Mouse (Mus musculus): Measurements from ENCODE around the gene Palld. TPM values are rescaled to one million over a fixed set of nuclear protein-coding genes. Genes with fewer than 3 reads are reported as not detected.

Palld gene
- total RNA-seq, 1 experiment from 2014 or later = 35.1 TPM

GRCm38 (mm10) chr8:61774161-61774560 lies 128.3 kb downstream of the Palld start:
- DNase-seq = no peak

DNA sequence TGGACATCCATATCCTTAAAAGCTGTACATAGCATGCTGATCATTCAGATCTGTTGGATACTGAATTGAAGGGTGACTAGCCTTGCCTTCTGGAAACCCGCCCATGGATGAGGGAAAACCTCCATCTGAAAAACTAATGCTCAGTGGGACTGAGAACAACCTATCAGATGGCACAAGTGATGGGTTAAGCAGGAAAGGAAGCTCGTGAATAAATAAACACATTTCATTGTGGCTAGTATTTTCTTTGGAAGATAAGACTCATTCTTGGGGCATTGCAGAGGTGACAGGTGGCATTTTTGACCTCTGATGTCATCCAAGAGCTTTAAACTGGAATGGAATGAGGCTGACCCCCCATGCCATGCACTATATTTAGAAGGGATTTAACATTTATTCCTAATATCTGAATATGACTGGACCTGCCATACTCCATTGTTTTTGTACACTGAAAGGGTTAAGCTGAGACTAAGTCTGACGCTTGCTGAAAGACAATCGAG lies 128.8 kb downstream of the Palld start:
- no peak for DNase-seq

- DNase-seq = no peak
These were observed 131.2 kb downstream of the Palld start for GRCm38 (mm10) chr8:61771328-61771727.

- no peak for DNase-seq
These were observed 133.1 kb downstream of the Palld start for GRCm38 (mm10) chr8:61769340-61769879.

DNA sequence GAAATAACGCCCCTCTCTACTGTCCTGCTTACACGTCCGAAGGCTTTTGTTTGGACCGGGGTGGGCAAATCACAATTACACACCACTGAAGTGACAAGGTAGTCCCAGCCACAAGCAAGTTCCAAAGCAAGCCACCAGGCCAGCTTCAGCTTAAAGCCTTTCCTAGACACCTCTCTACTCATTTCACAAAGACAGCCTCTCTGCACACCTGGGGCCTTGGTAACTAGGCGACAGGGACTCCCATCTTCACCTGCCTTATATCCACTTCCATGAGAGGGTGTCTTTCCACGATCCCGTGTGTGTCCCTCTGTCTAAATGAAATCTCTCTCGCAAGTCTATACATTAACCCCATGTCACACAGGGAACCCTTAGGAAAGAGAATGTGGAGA lies 142.3 kb downstream of the Palld start:
- no peak for DNase-seq

DNA sequence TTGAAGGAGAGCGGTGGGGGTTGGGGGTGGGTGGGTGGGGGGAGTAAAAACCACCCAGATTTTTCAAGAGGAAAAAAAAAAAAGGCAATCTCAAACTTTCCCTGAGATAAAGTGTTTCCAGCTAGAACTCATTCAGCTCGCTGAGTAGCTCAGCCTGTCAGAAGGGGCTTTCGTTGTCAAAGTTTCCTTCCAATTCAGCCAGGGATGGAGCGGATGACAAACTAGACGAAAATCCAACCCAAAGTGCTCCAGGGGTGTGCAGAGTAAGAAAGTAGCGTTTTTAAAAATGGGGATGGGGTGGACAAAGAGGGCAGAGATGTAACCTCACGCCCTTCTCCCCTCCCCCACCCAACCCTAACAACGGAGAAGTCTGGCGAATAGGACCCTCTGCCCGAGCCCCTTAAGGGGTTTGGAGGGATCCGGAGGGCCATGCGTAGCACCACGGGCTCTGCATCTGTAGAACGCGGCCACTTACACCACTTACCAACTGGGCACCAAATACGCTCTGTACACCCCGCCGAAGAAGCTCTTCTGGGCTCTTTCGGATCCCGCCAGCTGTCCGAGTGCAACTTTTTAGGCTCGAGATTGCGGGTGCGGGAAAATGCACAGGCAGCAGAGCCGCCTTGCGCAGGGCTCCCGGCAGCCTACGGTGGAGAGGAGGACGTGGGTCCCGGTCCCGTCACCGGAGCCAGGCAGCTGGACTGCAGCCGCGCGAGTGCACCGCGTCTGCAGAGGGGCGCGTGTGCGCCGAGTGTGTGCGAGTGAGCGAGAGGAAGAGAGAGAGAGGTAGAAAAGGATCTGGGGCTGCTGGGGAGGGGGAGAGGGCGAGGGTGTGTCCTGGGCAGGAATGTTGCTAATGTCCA lies 142.9 kb downstream of the Palld start:
- peak; percentile 61 for DNase-seq

GRCm38 (mm10) chr8:61758686-61759326 lies 143.7 kb downstream of the Palld start:
- no peak for DNase-seq

GRCm38 (mm10) chr8:61756971-61757965 lies 145.2 kb downstream of the Palld start:
- DNase-seq = no peak

- DNase-seq = no peak
These were observed 147.3 kb downstream of the Palld start for GRCm38 (mm10) chr8:61755186-61755585.

DNA sequence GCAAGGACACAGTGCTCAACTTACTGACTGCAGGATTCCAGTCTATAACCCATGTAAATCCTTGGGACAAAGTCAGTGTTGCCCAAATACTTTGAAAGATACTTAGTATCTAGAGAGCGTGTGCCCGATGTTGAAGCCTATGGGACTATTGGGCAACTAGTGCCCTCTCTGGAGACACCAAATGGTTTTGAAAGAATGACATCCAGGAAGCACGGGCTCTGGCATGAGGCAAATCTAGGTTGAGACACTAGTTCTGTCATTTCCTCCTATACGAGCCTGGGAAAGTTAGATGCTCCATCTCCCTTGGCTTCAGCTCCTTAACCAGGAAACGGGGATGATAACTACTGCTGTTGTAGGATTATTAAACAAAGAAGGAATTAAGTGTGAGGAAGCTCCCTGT lies 155.4 kb downstream of the Palld start:
- DNase-seq = peak; percentile 8

- no peak for DNase-seq
These were observed 157.1 kb downstream of the Palld start for GRCm38 (mm10) chr8:61745181-61745980.

DNA sequence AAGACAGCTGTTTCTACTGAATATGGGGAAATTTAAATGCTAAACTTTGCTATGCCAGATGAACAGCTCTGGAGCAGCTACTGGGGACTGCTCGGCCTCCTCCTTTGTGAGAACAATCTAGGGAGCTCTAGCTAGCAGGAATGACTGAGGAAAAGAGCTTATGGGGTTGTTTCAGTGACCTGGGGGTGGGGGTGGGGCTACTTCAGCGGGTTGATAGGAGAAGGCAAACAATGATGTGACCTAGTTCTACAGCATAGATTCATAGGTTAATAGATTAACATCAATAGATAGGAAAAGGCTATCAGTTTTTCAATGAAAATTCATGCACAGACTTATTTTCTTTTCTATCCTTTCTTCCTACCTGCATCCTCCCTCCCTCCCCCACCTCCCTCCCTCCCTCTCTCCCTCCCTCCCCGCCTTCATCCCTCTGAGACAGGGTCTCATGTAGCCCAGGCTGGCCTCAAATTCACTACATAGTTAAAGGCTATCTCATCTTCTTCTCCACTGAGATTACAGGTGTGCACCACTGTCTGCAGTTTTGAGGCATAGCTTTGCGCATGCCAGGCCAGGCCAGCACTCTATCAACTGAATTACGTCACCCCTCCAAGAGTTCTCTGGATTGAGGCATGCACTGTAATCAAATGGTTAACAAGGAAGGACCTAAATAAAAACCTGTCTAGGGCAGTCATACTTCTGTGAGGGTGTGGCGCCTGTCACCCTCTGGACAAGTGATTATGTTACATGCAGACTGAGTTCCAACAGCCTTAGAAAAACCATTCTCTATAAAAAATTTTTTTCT lies 158.5 kb downstream of the Palld start:
- no peak for DNase-seq

DNA sequence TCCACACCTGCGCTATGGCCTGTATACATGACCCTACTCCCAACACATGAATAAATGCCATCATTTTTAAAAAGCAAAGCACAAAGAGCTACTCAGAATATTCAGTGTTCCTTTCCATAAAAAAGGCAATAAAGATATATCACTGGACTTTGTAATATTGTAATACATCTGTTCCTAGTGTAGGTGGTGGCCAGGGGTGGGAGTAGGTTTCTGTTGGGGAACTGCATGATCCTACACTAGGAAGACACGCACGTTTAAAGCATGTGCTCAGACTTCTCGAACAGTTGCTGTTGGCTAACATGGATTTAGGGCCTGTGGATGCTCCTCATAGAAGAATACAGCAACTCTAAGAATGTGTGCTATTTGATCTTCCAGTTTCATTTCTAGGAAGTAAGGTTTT lies 165.0 kb downstream of the Palld start:
- DNase-seq = no peak

DNA sequence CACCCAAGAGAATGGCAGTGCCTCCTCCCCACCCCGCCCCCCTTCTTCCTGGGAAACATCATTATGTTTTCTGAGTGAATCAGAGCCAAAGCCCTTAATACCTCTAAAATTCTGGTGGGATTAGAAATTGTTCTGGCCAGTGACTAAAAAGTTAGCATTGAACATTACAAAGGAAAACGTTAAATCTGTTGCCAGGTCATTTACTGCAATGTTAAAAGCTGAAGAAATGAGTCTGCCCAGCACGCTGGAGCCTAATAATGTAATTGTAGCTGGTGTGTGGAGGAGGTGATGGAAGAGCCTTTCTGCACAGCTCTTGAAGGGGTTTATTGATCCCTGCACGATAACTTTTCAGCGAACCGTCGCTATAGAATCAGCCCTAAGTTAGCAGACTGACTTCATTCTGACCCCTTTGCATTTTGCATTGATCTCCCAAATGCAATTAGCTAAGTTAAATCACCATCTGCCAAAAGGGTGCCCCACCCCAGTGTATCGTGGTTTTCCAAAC lies 165.7 kb downstream of the Palld start:
- DNase-seq = no peak

- DNase-seq = peak; percentile 15
These were observed 166.4 kb downstream of the Palld start for GRCm38 (mm10) chr8:61736117-61736516.

DNA sequence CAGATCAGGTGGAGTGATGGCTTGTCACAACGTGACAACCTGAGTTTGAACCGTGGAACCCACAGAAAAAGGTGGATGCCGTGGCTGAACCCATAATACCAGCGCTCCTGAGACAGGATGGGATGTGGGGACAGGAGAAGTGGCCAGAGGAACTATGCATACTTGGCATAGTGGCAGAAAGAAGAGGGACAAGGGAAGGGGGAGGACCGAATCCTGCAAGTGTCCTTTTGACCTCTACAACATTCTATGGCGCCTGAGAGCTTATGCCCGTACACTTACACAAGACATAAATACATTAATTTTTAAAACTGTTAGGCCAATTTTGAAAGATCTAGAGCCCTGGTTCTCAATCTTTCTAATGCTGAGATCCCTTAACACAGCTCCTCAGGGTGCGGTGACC lies 168.3 kb downstream of the Palld start:
- DNase-seq = no peak

DNA sequence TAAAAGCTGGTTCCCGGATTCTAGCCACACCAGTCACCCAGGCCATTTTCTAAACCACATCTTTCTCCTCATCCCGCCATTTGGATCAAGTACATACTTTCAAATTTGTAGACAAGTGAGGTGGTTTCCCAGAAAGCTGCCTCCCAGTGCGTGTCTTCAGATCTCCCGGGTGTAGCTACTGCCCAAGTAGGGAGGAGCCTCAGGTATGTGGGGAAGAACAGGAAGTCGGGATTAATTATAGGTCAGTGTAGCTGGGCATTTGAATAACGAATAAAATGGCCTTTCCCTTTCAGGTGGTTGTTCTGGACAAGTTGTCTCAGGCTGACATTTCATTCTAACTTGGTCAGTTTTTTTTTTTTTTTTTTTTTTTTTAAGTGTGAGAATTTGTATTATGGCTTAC lies 170.3 kb downstream of the Palld start:
- no peak for DNase-seq

DNA sequence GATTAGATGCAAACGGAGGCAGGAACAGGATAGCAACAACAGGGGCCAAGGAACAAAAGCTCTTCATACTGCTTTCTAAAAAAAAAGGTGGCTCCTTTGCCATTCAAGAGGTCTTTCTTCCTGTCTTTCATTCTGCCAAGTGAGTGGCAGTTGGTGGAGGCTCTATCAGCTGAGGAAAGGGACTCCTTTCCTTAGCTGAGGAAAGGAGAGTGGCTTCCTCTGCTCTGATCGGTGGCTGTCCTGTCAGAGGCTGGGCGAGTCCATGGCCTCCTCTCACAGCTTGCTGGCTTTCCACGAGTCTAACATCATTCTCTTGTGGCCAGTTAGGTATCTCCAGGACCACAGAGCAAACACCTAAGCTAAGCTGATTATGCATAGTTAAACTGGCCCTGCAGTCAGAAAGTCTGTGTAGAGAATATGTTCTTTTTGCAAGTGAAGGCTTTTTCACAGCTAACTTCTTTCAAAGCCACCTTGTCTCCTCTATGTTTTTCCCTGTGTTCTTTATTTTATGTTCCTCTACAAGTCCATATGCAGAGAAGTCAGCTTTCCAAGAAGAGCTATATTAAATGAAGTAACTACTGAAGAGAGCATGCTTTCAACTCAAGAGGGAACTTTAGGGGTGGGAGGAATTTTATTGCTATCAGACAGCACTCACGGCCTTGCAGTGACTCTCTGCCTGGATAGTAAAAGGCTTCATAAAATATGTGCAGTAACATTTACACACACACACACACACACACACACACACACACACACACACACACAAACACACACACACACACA lies 171.0 kb downstream of the Palld start:
- DNase-seq = no peak

DNA sequence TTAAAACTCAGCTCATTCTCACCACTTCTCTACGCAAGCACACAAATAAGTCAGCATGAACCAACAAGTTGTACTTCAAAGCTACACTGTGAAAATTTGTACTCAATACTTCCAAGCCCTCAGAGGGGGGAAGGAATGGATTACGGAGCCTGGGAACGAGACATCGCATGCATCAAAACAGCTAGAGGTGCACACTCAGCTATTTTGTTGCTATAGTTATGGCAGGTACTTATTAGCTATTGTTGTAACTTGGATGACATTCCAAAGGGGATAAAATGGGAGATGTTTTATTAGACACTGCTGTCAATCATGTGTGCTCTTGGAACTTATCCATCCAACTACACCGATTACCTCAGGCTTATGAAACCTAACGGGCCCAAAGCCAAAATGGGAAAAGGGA lies 171.8 kb downstream of the Palld start:
- no peak for DNase-seq
